Mouse (Mus musculus): Measurements from ENCODE around the gene Iba57. TPM values are rescaled to one million over a fixed set of nuclear protein-coding genes. Genes with fewer than 3 reads are reported as not detected.

Iba57 gene
- polyA plus RNA-seq, 1 experiment from 2014 or later: 3.1 TPM

DNA sequence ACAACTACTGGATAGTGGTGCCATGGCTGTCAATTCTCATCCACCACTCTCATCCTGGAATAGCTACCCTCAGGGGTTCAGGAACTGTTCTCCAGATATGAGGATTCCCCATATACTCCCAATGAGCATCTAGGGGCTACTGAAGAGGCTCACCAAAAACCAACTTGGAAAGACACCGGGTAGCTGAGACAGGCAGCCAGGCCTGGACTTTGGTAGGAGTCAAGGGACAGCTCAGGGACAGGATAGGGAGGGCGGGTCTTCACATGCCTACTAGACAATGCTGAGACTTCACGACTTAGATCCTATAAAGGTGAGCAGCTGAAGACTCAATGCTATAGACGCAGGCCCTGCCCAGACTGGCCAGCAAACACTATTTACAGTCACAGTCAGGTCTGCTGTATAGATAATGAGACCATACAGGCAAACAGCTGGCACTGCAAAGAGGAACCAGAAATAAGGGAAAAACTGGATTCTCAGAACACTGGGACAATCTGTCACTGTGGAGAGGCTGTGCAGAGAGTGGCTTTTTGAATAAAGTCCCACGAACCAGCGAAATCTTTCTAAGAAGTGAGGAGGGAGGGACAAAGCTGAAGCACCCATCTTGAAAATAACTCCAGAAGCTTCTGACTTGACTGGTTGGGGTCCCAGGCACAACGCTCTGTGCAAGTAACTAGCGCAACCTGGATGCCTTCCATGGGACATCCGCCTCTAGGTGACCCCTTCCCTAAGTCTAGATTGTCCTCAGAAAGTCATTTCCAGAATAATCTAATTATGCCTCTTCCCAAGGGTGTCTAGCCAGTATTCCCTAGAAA lies 890 bp downstream of the Iba57 start:
- DNase-seq (ENCODE audit: low spot score) (no peak), ATAC-seq (replicated peaks; ENCODE audit: low FRiP score, low TSS enrichment, low read depth) (peak; percentile 1; the same call in 1 of the 2 replicates)
- Histone ChIP-seq H3K9me3 (ENCODE audit: control insufficient read depth, low read length) (no peaks in the 10 kb centered on the region), H3K27me3 (replicated peaks; ENCODE audit: control insufficient read depth, insufficient read depth, low read length) (no peaks in the 10 kb centered on the region), H3K4me3 (ENCODE audit: low read depth, low read length) (peak overlapping the region; percentile 73), H3K9ac (ENCODE audit: low read length) (peak overlapping the region; percentile 87), H3K27ac (ENCODE audit: low read depth) (peak overlapping the region; percentile 98), H3K4me2 (ENCODE audit: low read length) (peak overlapping the region; percentile 79), H3K4me1 (replicated peaks; ENCODE audit: control insufficient read depth, insufficient read depth, low read length) (peaks cover 10% of the 10 kb centered on the region), H3K36me3 (ENCODE audit: control insufficient read depth, insufficient read depth, low read length) (peaks cover 7% of the 10 kb centered on the region)
- 56% methylated on average over 9 of the region's 9 CpGs for WGBS

DNA sequence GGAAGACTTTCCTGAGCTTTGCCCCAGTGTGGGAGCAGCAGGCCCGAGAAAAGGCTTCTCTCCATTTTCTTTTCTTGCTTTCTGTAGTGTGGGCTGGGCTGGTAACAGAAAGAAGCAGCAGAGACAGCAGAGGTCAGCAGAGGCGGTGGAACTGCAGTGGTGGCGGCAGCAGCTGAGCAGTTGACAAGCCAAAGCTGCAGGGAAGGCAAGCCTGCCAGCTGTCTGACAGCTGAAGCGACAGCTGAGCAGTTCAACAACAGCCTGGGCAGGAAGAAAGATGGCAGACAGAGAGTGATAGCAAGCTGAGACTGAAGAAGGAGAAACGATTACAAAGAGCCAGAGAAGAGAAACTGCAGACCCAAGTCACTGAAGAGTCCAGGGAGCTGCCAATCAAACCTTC lies 2.1 kb downstream of the Iba57 start:
- H3K4me1 ChIP-seq (replicated peaks; ENCODE audit: control insufficient read depth, insufficient read depth, low read length): peaks cover 10% of the 10 kb centered on the region
- DNase-seq (ENCODE audit: low spot score) (no peak), ATAC-seq (replicated peaks; ENCODE audit: low FRiP score, low TSS enrichment, low read depth) (no peak)
- H3K4me3 ChIP-seq (ENCODE audit: low read depth, low read length): no peak overlapping the region
- H3K9ac ChIP-seq (ENCODE audit: low read length): no peak overlapping the region
- peaks cover 13% of the 10 kb centered on the region for H3K36me3 ChIP-seq (ENCODE audit: control insufficient read depth, insufficient read depth, low read length)
- no peak overlapping the region for H3K27ac ChIP-seq (ENCODE audit: low read depth)
- no peak overlapping the region for H3K4me2 ChIP-seq (ENCODE audit: low read length)
- WGBS: 69% methylated on average over 5 of the region's 5 CpGs
- H3K9me3 ChIP-seq (ENCODE audit: control insufficient read depth, low read length): no peaks in the 10 kb centered on the region
- H3K27me3 ChIP-seq (replicated peaks; ENCODE audit: control insufficient read depth, insufficient read depth, low read length): no peaks in the 10 kb centered on the region

- no peak for ATAC-seq (replicated peaks; ENCODE audit: low FRiP score, low TSS enrichment, low read depth)
- Histone ChIP-seq H3K27ac (ENCODE audit: low read depth) (no peak overlapping the region), H3K4me3 (ENCODE audit: low read depth, low read length) (no peak overlapping the region), H3K9ac (ENCODE audit: low read length) (no peak overlapping the region), H3K4me2 (ENCODE audit: low read length) (no peak overlapping the region), H3K36me3 (ENCODE audit: control insufficient read depth, insufficient read depth, low read length) (peaks cover 13% of the 10 kb centered on the region), H3K27me3 (replicated peaks; ENCODE audit: control insufficient read depth, insufficient read depth, low read length) (no peaks in the 10 kb centered on the region), H3K9me3 (ENCODE audit: control insufficient read depth, low read length) (no peaks in the 10 kb centered on the region), H3K4me1 (replicated peaks; ENCODE audit: control insufficient read depth, insufficient read depth, low read length) (peaks cover 10% of the 10 kb centered on the region)
- WGBS: 88% methylated on average over 4 of the region's 4 CpGs
- DNase-seq (ENCODE audit: low spot score): no peak
Measured at GRCm38 (mm10) chr11:59159558-59159957, 4.0 kb downstream of the Iba57 start.

GRCm38 (mm10) chr11:59159099-59159498 lies 4.4 kb downstream of the Iba57 start:
- Histone ChIP-seq H3K27ac (ENCODE audit: low read depth) (no peak overlapping the region), H3K4me2 (ENCODE audit: low read length) (no peak overlapping the region), H3K9me3 (ENCODE audit: control insufficient read depth, low read length) (no peaks in the 10 kb centered on the region), H3K36me3 (ENCODE audit: control insufficient read depth, insufficient read depth, low read length) (peaks cover 13% of the 10 kb centered on the region), H3K27me3 (replicated peaks; ENCODE audit: control insufficient read depth, insufficient read depth, low read length) (no peaks in the 10 kb centered on the region), H3K9ac (ENCODE audit: low read length) (no peak overlapping the region), H3K4me3 (ENCODE audit: low read depth, low read length) (no peak overlapping the region), H3K4me1 (replicated peaks; ENCODE audit: control insufficient read depth, insufficient read depth, low read length) (peaks cover 9% of the 10 kb centered on the region)
- 93% methylated on average over 13 of the region's 13 CpGs for WGBS
- no peak for DNase-seq (ENCODE audit: low spot score)
- ATAC-seq (replicated peaks; ENCODE audit: low FRiP score, low TSS enrichment, low read depth): no peak

- Histone ChIP-seq H3K4me2 (ENCODE audit: low read length) (no peak overlapping the region), H3K9ac (ENCODE audit: low read length) (no peak overlapping the region), H3K27me3 (replicated peaks; ENCODE audit: control insufficient read depth, insufficient read depth, low read length) (no peaks in the 10 kb centered on the region), H3K27ac (ENCODE audit: low read depth) (no peak overlapping the region), H3K9me3 (ENCODE audit: control insufficient read depth, low read length) (no peaks in the 10 kb centered on the region), H3K4me1 (replicated peaks; ENCODE audit: control insufficient read depth, insufficient read depth, low read length) (no peaks in the 10 kb centered on the region), H3K4me3 (ENCODE audit: low read depth, low read length) (no peak overlapping the region), H3K36me3 (ENCODE audit: control insufficient read depth, insufficient read depth, low read length) (peaks cover 13% of the 10 kb centered on the region)
- ATAC-seq (replicated peaks; ENCODE audit: low FRiP score, low TSS enrichment, low read depth) (no peak), DNase-seq (ENCODE audit: low spot score) (no peak)
- WGBS: 85% methylated on average over 5 of the region's 5 CpGs
Measured at GRCm38 (mm10) chr11:59155900-59156299, 7.6 kb downstream of the Iba57 start.

DNA sequence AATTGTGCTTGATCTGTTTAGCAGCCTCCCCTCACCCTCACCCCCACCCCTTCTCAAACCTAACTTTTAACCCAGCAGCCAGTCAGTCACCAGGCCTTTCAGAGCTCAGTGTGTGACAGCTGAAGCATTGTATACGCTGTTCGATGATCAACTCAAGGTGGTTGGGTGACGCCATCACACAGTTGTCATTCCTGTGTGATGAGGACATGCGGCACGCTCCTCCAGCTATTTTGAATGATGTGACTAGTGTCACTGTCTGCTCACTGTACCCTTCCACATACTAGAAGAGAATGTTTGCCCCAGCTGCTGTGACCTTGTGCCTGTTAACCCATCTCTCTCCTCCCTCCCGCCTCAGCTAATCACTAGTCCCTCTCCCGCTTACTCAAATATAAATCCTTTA lies 9.3 kb downstream of the Iba57 start:
- Histone ChIP-seq H3K4me3 (ENCODE audit: low read depth, low read length) (no peak overlapping the region), H3K9me3 (ENCODE audit: control insufficient read depth, low read length) (no peaks in the 10 kb centered on the region), H3K4me1 (replicated peaks; ENCODE audit: control insufficient read depth, insufficient read depth, low read length) (no peaks in the 10 kb centered on the region), H3K4me2 (ENCODE audit: low read length) (no peak overlapping the region), H3K27ac (ENCODE audit: low read depth) (no peak overlapping the region), H3K27me3 (replicated peaks; ENCODE audit: control insufficient read depth, insufficient read depth, low read length) (no peaks in the 10 kb centered on the region), H3K36me3 (ENCODE audit: control insufficient read depth, insufficient read depth, low read length) (peaks cover 13% of the 10 kb centered on the region), H3K9ac (ENCODE audit: low read length) (no peak overlapping the region)
- DNase-seq (ENCODE audit: low spot score): no peak
- no peak for ATAC-seq (replicated peaks; ENCODE audit: low FRiP score, low TSS enrichment, low read depth)
- whole genome bisulfite sequencing: 86% methylated on average over 7 of the region's 7 CpGs

DNA sequence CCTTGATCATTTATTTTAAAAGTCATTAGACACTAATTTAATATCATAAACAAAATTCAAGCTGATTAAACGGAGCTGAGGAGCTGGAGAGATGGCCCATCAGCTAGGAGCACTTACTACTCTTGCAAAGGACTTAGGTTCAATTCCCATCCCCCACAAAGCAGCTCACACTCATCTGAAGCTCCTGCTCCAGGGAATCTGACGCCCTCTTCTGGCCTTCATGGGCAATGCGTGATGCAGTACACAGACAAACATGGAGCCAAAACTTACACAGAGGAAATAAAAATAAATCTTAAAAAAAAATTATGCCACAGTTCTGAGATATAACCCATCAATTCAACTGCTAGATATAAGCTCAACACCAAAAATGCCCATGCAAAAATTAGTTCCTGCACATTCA lies 11.8 kb downstream of the Iba57 start:
- 32% methylated on average over 3 of the region's 3 CpGs for WGBS
- no peak overlapping the region for H3K27ac ChIP-seq (ENCODE audit: low read depth)
- ATAC-seq (replicated peaks; ENCODE audit: low FRiP score, low TSS enrichment, low read depth): no peak

DNA sequence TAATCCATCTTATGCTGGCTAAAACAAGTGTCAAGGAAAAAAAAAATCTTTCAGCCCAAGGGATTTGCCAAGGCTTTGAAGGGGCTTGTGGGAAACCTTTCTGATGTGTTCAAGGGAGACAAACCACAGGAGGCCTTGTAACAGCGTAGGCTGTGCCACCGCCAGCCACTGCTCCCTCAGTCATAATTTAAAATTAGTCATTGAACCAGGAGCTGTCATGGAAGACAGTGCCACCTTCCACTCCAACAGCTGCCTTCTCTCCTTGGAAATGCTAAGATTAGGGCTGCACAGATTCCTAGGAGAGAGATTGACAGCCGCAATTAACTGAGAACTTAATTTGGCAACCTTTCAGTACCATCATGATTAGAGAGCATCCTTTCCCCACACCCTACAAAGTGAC lies 14.2 kb downstream of the Iba57 start:
- no peak overlapping the region for H3K9ac ChIP-seq (ENCODE audit: low read length)
- H3K27me3 ChIP-seq (replicated peaks; ENCODE audit: control insufficient read depth, insufficient read depth, low read length): no peaks in the 10 kb centered on the region
- no peak overlapping the region for H3K4me2 ChIP-seq (ENCODE audit: low read length)
- no peak overlapping the region for H3K27ac ChIP-seq (ENCODE audit: low read depth)
- H3K4me3 ChIP-seq (ENCODE audit: low read depth, low read length): no peak overlapping the region
- H3K9me3 ChIP-seq (ENCODE audit: control insufficient read depth, low read length): no peaks in the 10 kb centered on the region
- H3K4me1 ChIP-seq (replicated peaks; ENCODE audit: control insufficient read depth, insufficient read depth, low read length): no peaks in the 10 kb centered on the region
- WGBS: 48% methylated on average over 3 of the region's 3 CpGs
- ATAC-seq (replicated peaks; ENCODE audit: low FRiP score, low TSS enrichment, low read depth) (no peak), DNase-seq (ENCODE audit: low spot score) (no peak)
- H3K36me3 ChIP-seq (ENCODE audit: control insufficient read depth, insufficient read depth, low read length): no peaks in the 10 kb centered on the region

More for the DNA sequence above, 11.8 kb downstream of the Iba57 start:
- H3K36me3 ChIP-seq (ENCODE audit: control insufficient read depth, insufficient read depth, low read length): no peaks in the 10 kb centered on the region
- no peaks in the 10 kb centered on the region for H3K9me3 ChIP-seq (ENCODE audit: control insufficient read depth, low read length)
- H3K4me1 ChIP-seq (replicated peaks; ENCODE audit: control insufficient read depth, insufficient read depth, low read length): no peaks in the 10 kb centered on the region
- no peak overlapping the region for H3K4me2 ChIP-seq (ENCODE audit: low read length)
- no peak overlapping the region for H3K4me3 ChIP-seq (ENCODE audit: low read depth, low read length)
- no peaks in the 10 kb centered on the region for H3K27me3 ChIP-seq (replicated peaks; ENCODE audit: control insufficient read depth, insufficient read depth, low read length)
- H3K9ac ChIP-seq (ENCODE audit: low read length): no peak overlapping the region
- DNase-seq (ENCODE audit: low spot score): no peak

DNA sequence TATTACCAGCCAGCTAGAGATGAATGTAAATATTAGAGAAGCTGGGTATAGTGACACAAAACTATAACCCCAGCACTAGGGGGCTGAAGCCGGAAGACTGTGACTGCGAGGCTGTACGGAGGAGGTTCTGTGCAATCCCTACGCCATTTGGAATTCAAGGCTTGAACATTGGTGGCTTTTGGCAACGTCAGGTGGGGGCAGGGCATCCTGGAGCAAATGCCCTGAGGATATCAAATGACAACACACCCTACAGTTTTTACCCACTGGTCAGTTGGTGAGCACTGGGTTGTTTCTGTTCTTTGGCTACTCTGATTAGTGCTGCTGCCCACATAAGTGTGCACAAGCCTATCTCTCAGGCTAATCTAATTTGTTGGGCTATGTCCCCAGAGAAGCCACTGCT lies 20.6 kb downstream of the Iba57 start:
- Histone ChIP-seq H3K27ac (ENCODE audit: low read depth) (no peak overlapping the region), H3K4me3 (ENCODE audit: low read depth, low read length) (no peak overlapping the region)
- 74% methylated on average over 5 of the region's 5 CpGs for WGBS

More for the DNA sequence above, 20.6 kb downstream of the Iba57 start:
- ATAC-seq (replicated peaks; ENCODE audit: low FRiP score, low TSS enrichment, low read depth) (no peak), DNase-seq (ENCODE audit: low spot score) (no peak)
- Histone ChIP-seq H3K9ac (ENCODE audit: low read length) (no peak overlapping the region), H3K4me2 (ENCODE audit: low read length) (no peak overlapping the region), H3K27me3 (replicated peaks; ENCODE audit: control insufficient read depth, insufficient read depth, low read length) (no peaks in the 10 kb centered on the region; the same call in 1 of the 2 replicates), H3K36me3 (ENCODE audit: control insufficient read depth, insufficient read depth, low read length) (no peaks in the 10 kb centered on the region), H3K4me1 (replicated peaks; ENCODE audit: control insufficient read depth, insufficient read depth, low read length) (no peaks in the 10 kb centered on the region), H3K9me3 (ENCODE audit: control insufficient read depth, low read length) (no peaks in the 10 kb centered on the region)
